Mouse (Mus musculus) CH12.LX (cell line): Measurements from ENCODE around the gene Nrsn1.

Source experiments
- BHLHE40 ChIP-seq: IDR thresholded peaks from 2 replicates; pipeline ENCODE4 v1.6.1; 2011; ENCODE audit warnings: mild to moderate bottlenecking, low read depth, low read length, improper control_type of control experiment
- CHD1 ChIP-seq: IDR thresholded peaks from 2 replicates; pipeline ENCODE4 v1.6.1; 2012; ENCODE audit warnings: low read depth, low read length, improper control_type of control experiment, inconsistent platforms
- CHD2 ChIP-seq: IDR thresholded peaks from 2 replicates; pipeline ENCODE4 v1.6.1; 2011; ENCODE audit warnings: low read length, improper control_type of control experiment
- CTCF ChIP-seq, 2 experiments: IDR thresholded peaks in 1 of 2; conservative IDR thresholded peaks in 1 of 2; 2 replicates each; pipeline ENCODE4 v1.5.1; 2011 to 2012; ENCODE audit warnings: low read depth in 2 of 2, low read length in 2 of 2, improper control_type of control experiment in 1 of 2, inconsistent platforms in 1 of 2, mild to moderate bottlenecking in 1 of 2, moderate library complexity in 1 of 2
- EP300 ChIP-seq: IDR thresholded peaks from 2 replicates; pipeline ENCODE4 v1.6.1; 2011; ENCODE audit warnings: low read length, improper control_type of control experiment
- JUND ChIP-seq: conservative IDR thresholded peaks from 2 replicates; pipeline ENCODE4 v1.6.1; 2011; ENCODE audit warnings: low read depth, low read length, improper control_type of control experiment
- MAFK ChIP-seq: IDR thresholded peaks from 2 replicates; pipeline ENCODE4 v1.6.1; 2011; ENCODE audit warnings: low read length, improper control_type of control experiment; ENCODE audit not compliant: insufficient replicate concordance
- MYC ChIP-seq: IDR thresholded peaks from 2 replicates; pipeline ENCODE4 v1.6.1; 2011; ENCODE audit warnings: low read depth, mild to moderate bottlenecking, improper control_type of control experiment, low read length
- NRF1 ChIP-seq: IDR thresholded peaks from 2 replicates; pipeline ENCODE4 v1.6.1; 2014; ENCODE audit warnings: low read depth, mild to moderate bottlenecking, inconsistent platforms, low read length, improper control_type of control experiment, moderate library complexity
- POLR2A ChIP-seq: IDR thresholded peaks from 2 replicates; pipeline ENCODE4 v1.6.1; 2011; ENCODE audit warnings: low read depth, mild to moderate bottlenecking, improper control_type of control experiment, low read length
- RCOR1 ChIP-seq: conservative IDR thresholded peaks from 2 replicates; pipeline ENCODE4 v1.6.1; 2012; ENCODE audit warnings: low read depth, mild to moderate bottlenecking, inconsistent platforms, low read length, improper control_type of control experiment
- USF2 ChIP-seq: conservative IDR thresholded peaks from 2 replicates; pipeline ENCODE4 v1.6.1; 2011; ENCODE audit warnings: low read depth, low read length, improper control_type of control experiment
- ZKSCAN1 ChIP-seq: IDR thresholded peaks from 2 replicates; pipeline ENCODE4 v1.6.1; 2012; ENCODE audit warnings: low read depth, inconsistent platforms, low read length, improper control_type of control experiment, borderline replicate concordance

DNA sequence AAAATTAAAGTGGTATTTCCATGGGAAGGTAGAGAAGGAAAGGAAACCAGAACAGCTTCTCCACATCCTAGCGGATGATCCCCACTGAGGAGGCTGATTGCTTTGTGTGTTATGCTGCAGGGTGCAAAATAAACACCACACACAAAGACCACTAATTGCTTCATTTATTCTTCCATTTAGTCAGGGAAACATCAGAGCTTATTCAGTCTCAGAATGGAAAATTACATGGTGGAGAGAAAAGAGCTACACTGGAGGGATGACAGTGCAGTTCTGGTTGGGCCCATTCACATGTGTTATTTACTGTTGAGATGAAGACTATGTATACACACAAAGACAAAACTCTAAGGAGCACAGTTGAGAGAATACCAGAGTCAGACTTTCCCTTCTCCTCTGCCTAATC lies 18.4 kb downstream of the Nrsn1 start:
- TF ChIP-seq CTCF (conservative IDR thresholded peaks at IDR 0.05 in 1 of 2, IDR thresholded peaks at IDR 0.05 in 1 of 2; ENCODE audit: low read depth in 2 of 2, low read length in 2 of 2) (no peak), MAFK (no peak), RCOR1 (no peak), MYC (no peak), POLR2A (no peak), EP300 (no peak), ZKSCAN1 (no peak), USF2 (no peak), BHLHE40 (no peak), CHD1 (no peak), CHD2 (no peak), NRF1 (no peak), JUND (no peak)
